Mouse (Mus musculus): ENCODE measurements around the gene Mcat.

Mcat gene

DNA sequence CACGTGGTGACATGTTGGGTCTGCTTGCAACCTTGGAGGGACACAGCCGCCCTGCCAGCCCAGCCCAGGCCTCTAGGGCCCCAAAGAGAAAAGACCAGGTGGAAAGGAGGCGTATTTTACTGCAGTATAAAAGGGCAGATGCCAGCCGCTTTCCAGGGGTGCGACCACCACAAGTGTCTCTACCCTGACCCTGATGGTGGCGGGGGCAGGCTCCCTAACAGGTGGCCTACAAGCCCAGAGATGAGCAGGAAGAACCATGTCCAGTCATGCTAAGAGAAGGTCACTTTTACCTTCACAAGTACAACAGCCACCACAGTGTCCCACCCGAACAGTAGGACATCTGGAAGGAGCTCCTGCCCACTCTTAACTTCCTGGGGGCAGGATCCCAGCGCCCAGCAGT is 12.0 kb upstream of the Mcat start:
- DNase-seq, result no peak

DNA sequence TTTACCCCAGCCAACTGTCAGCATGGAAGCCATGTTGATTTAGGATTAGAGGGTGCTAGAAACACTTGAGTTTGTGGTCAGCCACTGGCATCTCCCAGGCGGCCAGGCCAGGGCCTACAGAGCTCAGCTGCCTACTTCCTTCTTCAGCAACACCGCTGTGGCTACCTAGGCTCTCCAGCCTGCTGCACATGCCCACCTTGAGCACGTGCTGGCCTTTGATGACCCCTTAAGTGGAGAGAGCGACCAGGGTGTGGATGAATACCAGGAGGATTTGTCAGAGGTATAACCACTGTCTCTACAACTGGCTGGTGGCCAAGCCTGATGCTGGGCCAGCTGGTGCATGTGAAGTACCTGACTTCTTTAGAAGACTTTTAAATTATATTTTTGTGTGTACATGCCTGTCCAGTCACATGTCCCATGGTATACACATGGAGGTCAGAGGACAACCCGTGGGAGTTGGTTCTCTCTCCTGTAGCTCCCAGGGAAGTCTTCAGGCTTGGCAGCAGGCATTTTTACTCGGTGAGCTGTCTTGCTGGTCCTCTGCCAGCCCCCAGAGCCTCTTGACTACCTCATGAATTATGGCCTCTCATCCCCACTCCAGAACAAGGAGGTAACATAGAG is 11.3 kb upstream of the Mcat start:
- peak in 1 of 2 experiments; percentile 21 for DNase-seq

DNA sequence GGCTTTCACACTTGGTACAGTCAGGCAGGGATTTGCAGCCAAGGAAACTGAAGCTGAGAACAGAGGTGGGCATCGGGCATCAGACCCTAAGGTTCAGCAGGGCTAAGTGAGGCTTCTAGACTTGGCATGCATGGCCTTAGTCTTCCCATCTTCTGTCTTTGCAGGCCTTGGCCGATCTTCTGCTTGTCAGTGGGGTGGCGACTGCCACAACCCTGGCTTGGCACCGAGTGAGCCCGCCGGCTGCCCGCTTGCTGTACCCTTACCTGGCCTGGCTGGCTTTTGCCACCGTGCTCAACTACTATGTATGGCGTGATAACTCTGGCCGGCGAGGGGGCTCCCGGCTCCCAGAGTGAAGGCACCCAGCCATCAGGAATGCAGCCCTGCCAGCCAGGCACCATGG is 10.0 kb upstream of the Mcat start:
- peak; percentile 59 to 77 for DNase-seq

DNA sequence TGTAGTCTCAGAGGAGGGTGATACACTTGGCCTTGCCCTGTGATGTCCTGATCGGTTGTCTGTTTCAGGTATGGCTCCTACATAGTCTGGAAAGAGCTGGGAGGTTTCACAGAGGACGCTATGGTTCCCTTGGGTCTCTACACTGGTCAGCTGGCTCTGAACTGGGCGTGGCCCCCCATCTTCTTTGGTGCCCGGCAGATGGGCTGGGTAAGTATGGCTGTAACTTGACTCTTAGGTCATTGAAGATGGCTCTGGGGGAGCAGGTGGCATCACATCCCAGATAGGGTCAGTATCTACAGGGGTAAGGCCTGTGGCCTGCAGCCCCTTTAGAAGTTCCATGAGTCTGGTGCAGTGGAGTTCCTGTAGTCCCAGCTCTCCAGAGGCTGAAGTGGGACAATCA is 8.5 kb upstream of the Mcat start:
- no peak for DNase-seq

DNA sequence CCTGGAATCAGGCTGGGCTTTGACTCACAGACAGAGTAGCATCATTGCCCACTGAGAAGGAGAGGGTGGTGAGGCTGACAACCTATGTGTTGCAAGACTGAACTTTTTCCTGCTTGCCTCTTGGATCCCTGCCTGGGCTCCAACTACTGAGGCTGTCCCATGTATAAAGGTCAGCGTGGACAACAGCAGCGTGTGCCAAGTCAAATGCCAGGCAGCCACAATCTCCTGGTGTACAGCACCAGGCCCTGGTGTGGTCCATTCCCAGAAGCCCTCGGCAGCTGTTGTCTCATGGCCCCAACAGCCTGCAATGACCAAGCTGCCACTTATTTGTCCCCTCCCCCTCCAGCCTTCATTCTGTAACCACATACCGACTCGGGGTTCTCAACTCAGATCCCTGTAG is 8.0 kb upstream of the Mcat start:
- DNase-seq, result no peak

DNA sequence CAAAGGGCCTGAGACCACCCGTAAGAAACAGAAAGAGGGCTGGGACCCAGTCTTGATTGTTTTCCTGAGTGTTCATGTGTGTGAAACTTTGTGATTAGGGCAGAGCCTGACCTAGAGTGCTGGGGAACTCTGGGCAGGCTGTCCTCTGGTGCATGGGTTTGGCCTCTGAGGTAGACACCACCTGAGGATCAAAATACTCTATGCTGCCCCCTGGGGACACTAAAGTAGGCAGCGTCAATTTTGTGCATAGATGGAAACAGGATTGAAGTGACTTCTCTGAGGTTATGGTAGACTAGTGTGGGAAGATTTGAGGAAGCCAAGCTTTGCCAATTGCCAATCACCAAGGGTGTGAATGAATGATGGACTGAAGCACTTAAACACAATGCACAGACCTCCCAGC is 7.1 kb upstream of the Mcat start:
- DNase-seq, result no peak

DNA sequence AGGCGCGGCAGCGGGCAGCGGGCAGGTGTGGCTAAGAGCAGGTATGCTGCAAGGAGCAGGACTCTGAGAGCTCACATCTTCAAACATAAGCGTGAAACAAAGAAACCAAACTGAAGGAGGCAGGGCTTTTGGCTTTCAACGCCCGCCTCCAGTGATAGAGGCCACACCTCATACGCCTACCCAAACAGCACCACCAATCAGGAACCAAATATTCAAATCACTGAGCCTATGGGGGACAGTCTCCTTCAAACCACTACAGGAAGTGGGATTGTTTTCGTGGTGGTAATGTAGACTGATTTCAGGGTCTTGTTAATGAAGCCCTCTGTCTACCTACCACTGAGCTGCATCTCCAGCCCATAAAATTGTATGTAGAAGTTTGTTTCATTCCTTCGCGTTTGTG is 6.1 kb upstream of the Mcat start:
- DNase-seq, result no peak

DNA sequence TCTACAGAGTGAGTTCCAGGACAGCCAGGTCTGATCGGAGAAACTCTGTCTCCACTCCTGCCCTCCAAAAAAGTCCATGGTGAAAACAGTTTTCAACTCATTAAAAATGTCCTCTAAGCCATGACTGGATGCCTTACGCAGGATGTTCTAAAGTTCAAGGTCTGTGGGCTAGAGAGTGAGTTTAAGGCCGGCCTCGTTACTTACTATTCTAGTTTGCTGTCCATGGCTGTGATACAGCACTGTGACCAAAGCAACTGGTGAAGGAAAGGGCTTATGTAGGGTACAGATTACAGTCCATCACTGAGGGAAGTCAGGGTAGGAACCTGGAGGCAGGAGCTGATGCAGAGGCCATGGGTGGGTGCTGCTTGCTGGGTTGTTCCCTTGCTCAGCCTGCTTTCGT is 5.0 kb upstream of the Mcat start:
- no peak for DNase-seq

DNA sequence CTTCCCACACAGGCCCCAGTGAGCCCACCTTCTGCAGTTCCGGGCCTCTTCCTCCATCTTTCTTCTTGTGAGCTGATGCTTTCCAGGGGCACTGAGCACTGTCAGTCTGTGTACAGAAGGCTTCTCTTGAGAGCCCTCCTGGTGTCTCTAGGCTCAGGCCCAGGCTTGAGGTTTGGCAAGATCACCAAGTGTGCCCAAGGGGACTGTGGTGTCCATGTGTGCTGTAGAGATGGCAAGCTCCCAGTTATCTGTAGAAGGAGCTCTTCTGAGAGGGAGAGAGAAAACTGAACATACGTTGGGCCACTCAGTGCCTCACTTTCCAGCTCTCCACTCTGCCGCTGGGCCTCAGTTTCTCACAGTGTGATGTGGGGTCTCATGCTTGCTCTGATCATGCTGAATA is 4.1 kb upstream of the Mcat start:
- no peak for DNase-seq

DNA sequence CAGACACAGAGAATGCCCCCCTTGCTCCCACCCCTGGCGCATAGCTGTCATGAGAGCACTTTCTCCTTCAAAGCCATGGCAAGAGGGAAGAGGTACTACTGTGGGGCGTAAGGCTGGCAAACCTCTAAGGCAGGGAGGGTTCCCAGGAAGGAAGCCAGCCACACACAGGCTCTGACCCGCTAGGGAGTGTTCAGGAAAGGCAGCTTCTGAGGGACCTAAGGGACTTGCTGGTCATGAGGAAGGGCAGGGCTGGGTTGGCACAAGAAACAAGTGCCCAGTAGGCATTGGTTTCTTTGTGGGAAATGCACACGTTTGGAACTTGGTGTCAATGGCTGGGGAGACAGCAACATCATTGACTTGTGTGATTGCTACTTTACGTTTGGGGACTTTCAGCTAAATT is 2.4 kb upstream of the Mcat start:
- no peak for DNase-seq

DNA sequence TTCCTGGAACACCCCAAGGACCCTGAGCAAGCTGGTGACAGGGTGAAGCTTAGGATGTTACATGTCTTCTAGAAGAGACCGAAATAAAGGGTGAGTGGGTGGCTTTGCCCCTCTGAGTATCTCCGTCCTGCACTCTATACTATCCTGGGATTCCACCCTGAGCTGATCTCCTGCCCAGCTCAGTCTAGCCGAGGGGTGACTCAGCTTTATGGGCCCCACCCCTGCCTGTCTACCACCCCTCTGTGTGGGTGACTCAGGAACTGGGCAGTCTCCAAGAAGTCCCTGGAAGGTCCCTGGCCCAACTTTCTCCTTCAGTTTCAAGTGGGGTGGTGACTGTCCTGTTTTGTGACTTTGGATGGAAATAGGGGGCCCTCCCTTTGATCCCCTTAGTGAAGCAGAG is 1.8 kb upstream of the Mcat start:
- no peak for DNase-seq

DNA sequence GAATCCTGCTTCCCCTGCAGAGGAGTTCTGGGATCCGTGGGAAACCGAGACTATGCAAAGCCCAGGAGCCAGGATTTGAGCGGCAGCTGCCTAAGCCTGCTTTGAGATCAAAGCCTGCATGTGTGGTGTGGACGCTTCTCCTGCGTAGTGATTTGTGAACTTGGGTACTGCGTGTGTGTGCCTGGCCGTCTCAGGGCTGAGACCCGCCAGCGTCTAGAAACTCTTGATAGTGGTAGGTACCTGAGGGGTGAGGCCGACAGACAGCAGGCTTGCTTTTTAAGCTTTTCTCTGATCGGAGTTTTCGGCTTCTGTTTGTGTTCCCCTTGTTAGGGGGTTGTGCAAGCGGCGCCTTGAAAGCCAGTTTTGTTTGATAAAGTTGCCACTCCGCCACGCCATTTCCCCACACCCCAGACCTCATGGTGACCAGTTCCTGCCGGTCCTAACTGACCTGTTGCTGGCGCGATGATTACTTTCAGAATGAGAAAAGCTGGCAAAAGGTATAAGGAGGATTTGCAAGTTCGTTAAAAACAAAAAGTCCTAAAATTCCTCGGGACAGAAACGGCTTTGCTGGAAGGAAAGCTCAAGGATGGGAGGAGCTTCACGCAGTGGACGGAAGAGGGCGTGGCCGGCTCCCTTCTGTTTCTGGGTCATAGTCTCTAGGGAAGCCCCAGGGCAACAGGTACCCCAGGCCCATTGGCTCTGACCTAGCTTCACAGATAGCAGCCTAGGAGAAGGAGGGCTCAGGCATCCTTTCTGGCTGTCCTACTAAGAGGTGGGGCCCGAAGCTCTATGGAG is 467 bp upstream of the Mcat start:
- DNase-seq, result no peak

DNA sequence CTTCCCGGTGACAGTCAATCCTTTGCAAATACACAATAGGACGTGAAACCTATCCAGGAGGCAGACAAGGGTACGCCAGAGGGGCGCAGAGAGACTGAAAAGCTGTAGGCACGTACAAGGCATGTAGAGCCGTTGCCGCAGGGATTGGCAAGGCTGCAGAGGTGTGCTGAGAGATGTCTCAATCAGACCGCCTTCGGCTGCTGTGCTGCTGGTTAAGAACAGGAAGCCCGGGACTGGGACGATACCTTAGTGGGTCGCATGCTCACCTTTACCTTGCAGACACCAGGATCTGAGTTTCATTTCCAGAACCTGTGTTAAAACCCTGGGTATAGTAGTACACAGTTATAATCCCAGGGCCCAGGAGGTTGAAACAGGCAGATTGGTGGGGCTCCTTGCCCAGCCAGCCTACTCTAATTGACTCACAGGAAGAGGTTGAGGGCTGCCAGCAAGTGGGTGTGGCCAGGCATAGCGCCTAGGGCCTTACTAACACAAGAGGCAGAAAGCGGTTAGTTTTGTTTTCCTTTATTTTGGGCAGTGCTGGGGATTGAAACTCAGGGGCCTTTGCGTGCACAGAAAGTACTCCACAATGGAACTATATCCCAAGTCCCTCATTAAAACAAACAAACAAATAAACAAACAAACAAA is 839 bp downstream of the Mcat start:
- DNase-seq, result peak; percentile 41 to 66

DNA sequence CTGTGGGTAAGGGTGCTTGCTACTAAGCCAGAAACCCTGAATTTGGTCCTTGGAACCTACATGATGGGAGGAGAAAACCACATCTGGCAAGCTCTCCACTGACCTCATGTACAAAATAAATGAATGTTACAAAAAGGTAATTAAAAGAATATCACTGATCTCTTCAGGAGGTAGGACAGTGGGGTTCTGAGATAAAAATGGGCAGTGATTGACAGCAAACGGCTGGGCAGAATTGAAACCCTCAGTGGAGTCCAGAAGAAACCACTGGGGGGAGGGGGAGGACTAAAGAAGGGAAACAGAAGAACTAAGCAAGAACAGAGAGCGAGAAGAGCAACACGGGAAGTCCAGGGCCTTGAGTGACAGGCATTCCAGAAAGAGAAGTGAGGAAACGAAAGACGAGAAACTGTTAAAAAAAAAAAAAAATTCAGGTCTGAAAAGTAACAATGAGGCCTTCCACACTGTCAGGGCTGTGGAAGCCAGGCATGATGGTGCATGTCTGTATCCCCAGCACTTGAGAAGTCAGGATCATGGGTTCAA is 2.6 kb downstream of the Mcat start:
- DNase-seq, result no peak

DNA sequence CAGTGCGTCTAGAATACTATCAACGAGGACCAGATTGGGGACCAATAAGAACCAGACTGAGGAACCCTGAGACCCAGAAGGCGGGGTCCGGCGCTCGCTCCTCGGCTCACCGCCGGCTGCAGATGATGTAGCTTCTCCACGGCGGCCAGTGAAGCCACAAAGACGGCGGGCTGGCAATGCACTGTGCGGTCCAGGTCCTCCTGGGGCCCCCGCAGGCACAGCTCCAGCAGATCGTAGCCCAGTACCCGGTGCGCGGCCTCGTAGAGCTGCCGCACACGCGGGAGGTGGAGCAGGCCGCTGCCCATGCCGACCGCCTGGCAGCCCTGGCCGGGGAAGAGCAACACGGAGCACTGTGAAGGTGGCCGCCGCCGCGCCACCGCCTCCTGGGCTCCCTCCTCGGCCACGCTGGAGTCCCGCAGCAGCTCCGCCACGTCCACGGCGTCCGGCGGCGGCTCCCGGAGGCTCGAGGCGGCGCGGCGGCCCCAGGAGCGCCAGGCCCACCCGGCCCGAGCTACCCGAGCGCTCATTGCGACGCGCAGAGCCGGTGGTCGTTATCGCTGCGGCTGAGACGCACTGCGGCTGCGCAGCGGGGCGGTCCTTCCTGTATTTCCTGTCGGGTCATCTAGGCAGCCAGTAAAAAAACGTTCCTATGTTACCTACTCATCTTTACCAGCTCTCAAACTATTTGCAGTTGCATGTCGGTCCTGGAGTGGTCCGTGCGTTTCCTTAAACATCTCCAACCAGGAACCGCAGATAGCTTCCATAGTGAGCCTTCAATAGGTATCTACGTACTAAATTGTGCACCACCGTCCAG is 8.2 kb downstream of the Mcat start:
- peak; percentile 91 to 92 for DNase-seq

DNA sequence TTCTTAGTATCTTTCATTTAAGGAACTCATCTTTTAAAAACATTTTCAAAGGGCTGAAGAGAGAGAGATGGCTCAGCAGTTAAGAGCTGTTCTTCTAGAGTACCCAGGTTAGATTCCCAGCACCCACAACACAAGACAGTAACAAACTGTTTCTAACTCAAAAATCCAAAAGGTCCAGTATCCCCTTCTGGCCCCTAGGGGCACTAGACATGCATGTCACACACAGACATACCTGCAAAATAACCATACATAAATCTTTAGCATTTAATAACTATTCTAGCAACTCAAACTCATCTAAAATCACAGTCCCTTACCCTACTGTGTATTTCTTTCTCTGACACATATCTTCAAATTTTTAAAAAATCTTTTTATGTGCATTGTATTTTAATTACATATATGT is 9.8 kb downstream of the Mcat start:
- no peak for DNase-seq

DNA sequence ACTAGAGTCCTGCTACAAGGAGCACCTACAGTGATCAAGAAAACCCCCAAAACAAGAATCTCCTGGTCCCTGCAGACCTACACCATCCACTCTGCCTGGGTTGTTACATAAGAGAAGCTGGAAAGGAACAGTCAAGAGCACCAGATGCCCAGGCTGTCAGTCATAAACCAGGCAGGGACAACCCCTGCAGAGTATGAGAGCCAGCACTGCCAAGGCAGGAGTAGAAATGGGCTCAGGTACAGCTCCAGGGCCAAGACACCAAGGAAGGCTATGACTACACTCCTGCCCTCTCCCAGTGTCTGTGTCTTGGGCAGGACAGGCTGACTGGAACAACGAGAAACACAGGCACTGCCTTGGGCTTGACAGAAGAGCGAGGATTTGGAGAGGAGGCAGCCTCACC is 13.4 kb downstream of the Mcat start:
- DNase-seq, result peak; percentile 19 to 37

DNA sequence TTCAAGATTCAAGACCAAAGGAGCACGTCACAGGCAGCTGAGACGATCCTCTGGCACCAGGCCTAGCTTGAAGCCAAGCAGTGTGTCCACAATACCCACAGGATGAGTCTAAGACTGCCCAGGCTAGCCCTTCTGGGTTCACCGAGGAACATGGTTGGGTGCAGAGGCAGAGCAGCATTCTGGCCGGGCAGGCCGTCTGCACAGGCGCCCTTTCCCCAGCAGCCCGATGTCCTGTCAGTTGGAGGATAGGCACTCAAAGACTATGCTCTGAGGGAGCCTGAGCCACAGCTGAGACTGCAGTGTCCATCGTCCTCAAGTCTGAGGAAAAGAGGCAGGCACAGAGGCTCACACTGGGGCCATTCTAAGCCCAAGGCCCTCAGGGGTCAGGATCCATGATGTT is 16.4 kb downstream of the Mcat start:
- DNase-seq, result no peak

DNA sequence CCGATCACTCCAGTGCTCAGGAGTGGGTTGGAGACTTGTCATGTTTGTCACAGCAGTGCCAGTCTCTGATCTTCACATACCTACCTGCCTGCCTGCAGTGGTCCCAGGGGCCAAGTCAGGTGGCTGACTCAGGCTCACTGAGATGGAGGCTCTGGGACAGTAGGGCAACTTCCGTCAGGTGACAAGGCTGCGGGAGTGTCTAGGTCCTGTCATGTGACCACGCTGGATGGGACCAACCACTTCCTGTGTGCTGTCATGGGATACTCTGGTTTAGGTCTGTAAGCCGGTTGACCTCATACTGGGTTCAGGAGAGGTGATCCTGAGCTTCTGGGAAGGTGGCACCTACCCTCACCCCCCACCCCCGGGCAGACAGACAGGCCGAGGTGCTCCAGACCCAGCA is 17.6 kb downstream of the Mcat start:
- no peak for DNase-seq

DNA sequence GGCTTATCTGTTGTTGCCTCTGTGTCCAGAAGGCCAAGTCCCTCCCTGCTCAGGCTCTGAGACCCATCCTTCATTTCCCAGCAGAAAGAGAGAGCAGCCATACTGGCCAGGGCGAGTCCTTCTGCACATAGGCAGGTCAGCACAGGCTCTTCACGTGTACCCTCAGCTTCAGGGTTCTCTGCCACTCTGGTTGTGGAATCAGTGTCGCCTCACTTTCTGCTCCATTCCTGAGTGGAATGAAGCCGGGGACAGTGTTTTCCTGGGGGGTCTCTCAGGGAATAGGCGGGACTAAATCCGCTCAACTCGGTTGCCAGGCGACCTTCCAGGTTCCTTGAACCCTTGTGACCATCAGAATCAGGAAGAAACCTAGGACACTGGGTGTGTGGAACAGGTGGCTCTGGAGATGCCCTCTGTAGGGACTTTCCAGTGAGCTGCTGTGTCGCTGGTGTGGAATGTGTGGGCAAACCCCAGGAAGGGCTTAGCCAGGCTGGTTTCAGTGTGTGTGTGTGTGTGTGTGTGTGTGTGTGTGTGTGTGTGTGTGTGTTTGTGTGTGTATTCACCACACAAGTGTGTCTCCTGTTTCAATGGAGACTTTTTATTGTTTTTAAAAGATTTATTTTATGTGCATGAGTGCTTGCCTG is 21.8 kb downstream of the Mcat start:
- no peak for DNase-seq

DNA sequence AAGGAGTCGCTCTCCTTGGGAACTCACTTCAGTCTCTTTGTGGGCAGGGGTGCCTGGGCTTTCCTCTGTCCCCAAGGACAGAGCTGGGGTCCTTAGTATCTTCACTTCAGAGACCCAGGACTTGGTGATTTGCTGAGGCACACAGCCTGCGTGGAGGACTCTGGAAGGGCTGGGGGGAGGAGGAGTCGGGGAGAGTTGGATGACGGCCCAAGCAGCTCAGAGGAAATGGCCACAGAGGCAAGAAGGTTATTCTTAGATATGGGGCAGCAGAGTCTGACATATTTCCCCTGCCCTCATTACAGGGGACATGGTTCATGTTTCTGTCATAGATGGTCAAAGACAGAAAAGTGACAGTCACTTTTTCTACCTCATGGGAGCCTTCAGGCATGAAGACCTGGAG is 23.7 kb downstream of the Mcat start:
- no peak for DNase-seq

DNA sequence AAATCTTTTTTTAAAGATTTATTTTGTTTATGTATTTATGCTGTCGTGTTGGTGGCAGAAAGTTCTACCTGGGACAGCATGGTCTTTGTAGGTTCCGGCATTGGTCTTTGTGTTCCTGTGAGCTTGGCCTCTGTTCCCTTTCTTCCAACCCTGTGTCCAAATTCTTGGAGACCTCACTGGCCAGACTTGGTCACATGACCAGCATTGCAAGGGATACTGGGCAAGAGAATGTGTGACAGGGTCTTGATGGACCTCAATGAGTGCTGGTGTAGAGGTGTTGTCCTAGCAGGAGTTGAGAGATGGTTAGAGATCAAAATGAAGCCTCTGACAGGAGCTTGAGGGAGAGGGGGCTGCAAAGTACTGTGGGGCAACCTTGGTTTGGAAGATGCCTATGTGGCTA is 24.7 kb downstream of the Mcat start:
- no peak for DNase-seq

DNA sequence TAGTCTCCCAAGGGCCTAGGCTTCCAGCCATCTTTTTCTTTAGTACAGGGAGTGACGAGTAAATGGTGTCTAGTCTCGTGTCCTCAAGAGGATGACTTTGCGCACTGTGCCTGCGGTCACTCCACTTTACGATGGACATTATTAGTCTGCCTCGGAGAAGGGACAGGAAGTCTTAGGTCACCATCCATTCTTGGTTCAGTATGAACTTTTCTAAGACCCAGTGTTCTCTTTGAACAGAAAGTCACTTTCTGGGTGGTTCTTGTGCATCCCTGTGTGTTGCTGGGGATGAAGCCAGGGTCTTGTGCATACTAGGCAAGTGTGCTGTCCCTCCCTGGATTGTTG is 27.7 kb downstream of the Mcat start:
- DNase-seq, result no peak
